Mouse (Mus musculus) embryonic fibroblast, embryonic 13.5 days (primary cell): ENCODE measurements at regions not wholly inside any gene's neighbourhood (a gene's known extent, or its start where the extent isn't known, plus 50 kb on each side); places are given as distances from the start of the nearest gene placed in this dataset.

Experiments used
- H3K27ac ChIP-seq: 2 replicates; pipeline ENCODE4 v1.5.1; 2012; ENCODE audit warnings: low read length, control low read depth, inconsistent platforms; ENCODE audit not compliant: insufficient read depth
- H3K4me1 ChIP-seq: 2 replicates; pipeline ENCODE4 v1.6.1; 2011; ENCODE audit warnings: low read length; ENCODE audit not compliant: control insufficient read depth, insufficient read depth
- H3K4me3 ChIP-seq: 2 replicates; pipeline ENCODE4 v1.5.1; 2011; ENCODE audit warnings: mild to moderate bottlenecking, control low read depth, low read length; ENCODE audit not compliant: insufficient read depth
- CTCF ChIP-seq: IDR thresholded peaks from 2 replicates; pipeline ENCODE4 v1.5.1; 2011; ENCODE audit warnings: mild to moderate bottlenecking, control low read depth, low read length, moderate library complexity, borderline replicate concordance; ENCODE audit not compliant: insufficient read depth
- POLR2A ChIP-seq: IDR thresholded peaks from 2 replicates; pipeline ENCODE4 v1.6.1; 2011; ENCODE audit warnings: low read depth, mild to moderate bottlenecking, control low read depth, low read length, moderate library complexity

- TF ChIP-seq CTCF = no peak
- TF ChIP-seq POLR2A = no peak
These were observed 251.3 kb downstream of the Rnf152 start for GRCm38 (mm10) chr1:105105211-105105610.

GRCm38 (mm10) chr1:105095091-105095490 is 261.4 kb downstream of the Rnf152 start:
- Histone ChIP-seq H3K27ac (no peak overlapping the region), H3K4me1 (no peaks in the 10 kb centered on the region), H3K4me3 (no peak overlapping the region)
- TF ChIP-seq CTCF (no peak), POLR2A (no peak)

More at GRCm38 (mm10) chr1:105105211-105105610, 251.3 kb downstream of the Rnf152 start:
- no peaks in the 10 kb centered on the region for H3K4me1 ChIP-seq
- H3K27ac ChIP-seq = no peak overlapping the region
- no peak overlapping the region for H3K4me3 ChIP-seq

GRCm38 (mm10) chr1:105094500-105094899 is 262.0 kb downstream of the Rnf152 start:
- no peak overlapping the region for H3K4me3 ChIP-seq
- no peak overlapping the region for H3K27ac ChIP-seq
- no peak for TF ChIP-seq POLR2A
- no peak for TF ChIP-seq CTCF
- H3K4me1 ChIP-seq = no peaks in the 10 kb centered on the region

DNA sequence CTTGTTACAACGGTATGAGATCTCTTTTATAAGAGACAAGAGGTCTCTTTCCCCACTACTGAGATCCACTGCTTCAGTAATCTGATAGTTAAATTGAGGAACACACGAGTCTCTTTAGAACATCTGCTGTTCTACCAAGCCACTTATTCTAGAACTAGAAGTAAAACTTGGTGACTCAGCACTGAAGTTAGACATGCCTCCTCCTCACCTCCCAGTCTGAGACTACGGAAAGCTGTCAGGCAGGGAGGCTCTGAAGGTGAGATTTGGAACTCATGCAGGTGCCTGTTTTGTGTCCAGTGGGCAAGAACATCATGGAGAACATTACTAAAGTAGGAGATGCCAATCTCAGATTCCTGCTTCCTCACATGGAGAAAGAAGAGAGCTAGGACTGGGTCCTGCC is 262.6 kb downstream of the Rnf152 start:
- Histone ChIP-seq H3K4me1 (no peaks in the 10 kb centered on the region), H3K27ac (no peak overlapping the region), H3K4me3 (no peak overlapping the region)
- no peak for TF ChIP-seq CTCF
- no peak for TF ChIP-seq POLR2A

- Histone ChIP-seq H3K4me1 (no peaks in the 10 kb centered on the region), H3K4me3 (no peak overlapping the region), H3K27ac (no peak overlapping the region)
- no peak for TF ChIP-seq CTCF
- TF ChIP-seq POLR2A = no peak
These were observed 263.5 kb downstream of the Rnf152 start for GRCm38 (mm10) chr1:105093012-105093411.

DNA sequence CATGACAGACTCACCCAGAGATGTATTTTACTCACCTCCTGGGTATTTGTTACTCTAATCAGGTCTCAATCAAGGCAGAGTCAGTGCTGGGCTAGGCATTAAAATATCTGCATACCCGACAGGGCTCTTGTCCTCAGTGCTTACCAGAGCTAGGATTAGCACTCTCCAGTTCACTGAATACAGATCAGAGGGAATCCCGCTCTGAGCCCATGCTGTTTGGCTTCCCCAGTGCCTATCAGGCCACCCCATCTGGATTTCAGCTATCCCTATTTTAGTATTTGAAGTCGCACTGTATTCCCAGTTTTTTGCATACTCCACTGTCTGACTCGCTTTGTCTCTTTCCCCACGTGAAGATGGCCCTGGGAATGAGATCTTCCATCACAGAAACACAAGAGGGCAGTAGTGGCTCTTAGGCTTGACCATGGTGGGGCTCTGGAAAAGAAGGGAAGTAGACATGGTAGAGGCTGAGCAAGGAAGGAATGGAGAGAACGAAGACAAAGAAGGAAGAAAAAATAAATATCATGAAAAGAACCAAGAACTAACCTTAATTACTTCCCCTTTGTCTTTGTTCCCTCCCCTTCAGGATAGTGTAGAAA is 264.1 kb downstream of the Rnf152 start:
- H3K4me3 ChIP-seq = no peak overlapping the region
- H3K27ac ChIP-seq = no peak overlapping the region
- no peaks in the 10 kb centered on the region for H3K4me1 ChIP-seq
- TF ChIP-seq CTCF (no peak), POLR2A (no peak)

DNA sequence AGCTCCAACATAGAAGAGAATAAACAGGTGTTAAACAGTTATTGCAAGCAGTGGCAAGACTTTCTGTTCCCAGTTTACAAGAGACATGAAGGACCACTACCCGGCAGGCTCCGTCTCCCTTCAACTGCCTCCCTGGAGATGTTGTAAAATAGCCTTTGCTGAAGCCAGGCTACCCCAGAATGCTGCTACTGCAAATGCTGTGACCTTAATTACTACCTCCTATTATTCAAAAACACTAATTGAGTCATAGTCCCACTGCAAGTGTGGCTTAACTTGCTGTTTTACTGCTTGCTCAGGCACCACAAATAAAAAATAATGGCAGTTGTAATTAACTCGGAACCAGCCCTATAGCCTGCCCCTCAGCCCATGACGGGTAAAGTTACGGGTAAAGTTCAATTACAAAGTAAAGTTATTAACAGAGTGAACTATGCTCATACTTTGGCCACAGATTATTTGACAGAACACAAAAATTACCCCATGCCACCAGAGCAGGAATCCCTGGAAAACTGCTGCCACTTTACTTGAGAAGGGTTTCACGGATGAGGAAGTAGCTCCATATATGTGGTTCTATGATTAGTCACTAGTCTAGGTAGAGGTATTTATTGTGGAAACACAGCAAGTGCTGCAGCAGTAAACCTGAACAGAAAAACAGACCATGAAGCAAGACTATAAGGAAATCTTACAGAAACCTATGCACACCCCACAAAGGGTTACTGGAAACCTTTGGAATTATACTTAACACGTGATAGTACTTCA is 267.6 kb downstream of the Rnf152 start:
- no peak overlapping the region for H3K27ac ChIP-seq
- H3K4me3 ChIP-seq = no peak overlapping the region
- no peaks in the 10 kb centered on the region for H3K4me1 ChIP-seq
- TF ChIP-seq POLR2A = no peak
- TF ChIP-seq CTCF = no peak

DNA sequence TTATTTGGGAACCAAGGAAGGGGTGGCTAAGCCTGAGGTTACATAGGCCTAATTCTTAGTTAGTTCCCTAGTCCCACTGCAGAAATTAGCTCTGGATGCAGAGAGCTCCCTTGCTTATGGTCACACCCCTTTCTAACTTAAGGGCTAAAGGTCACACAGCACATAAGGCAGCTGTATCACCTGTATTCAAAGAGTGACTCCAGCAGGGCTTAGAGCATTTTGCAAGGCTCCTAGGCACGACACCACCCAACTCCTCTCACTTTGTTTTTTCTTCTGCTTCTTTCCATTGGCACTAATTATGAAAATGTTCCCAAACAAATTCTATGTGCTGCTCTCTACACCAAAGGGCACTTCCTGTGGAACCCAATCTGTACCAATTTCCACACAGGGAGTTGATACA is 268.9 kb downstream of the Rnf152 start:
- TF ChIP-seq POLR2A = no peak
- TF ChIP-seq CTCF = no peak
- no peak overlapping the region for H3K27ac ChIP-seq
- H3K4me3 ChIP-seq = no peak overlapping the region
- no peaks in the 10 kb centered on the region for H3K4me1 ChIP-seq

DNA sequence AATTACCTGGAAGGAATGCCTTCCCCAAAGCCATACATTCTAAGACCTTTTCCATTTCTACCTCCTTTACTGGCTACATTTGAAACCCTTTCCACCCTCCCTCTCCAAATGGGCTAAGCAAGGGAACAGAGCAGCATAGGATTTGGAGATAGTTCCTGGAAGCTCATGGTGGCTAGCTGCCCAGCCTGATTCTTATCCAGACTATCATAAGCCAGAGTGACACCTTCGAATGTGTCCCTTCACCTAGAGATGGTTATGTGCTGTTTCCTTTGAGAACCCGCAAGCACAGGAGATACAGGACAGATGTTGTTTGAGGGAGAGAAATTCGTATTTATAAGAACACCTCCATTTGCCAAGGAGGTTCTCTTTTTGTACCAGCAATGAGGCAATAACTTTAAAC is 272.0 kb downstream of the Rnf152 start:
- no peak for TF ChIP-seq CTCF
- TF ChIP-seq POLR2A = no peak
- Histone ChIP-seq H3K27ac (no peak overlapping the region), H3K4me1 (no peaks in the 10 kb centered on the region), H3K4me3 (no peak overlapping the region)

DNA sequence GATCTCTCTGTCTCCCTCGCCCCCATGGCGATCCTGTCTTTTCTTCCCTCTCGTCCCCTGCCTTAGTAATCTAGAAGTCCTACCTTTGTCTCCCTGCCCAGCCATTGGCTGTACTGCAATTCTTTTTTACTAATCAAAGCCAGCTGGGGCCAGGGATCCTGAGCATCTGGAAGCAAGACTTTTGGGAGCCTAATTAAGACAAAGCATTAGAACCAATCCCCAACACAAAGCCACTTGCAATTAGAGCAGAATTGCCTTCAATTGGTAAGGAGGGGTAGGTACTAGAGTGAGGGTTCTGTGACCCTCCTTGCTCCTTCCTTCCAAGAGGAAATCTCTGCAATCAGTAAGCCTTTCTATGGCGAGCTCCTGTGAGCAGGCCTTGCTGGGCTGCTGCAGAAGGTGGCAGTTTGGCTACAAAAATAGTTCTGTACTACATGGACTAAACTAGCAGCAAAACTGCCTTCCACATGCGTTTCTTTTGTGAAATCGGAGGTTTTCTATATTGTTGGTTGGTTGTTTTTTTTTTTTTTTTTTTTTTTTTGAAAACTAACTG is 272.9 kb downstream of the Rnf152 start:
- H3K27ac ChIP-seq = no peak overlapping the region
- no peaks in the 10 kb centered on the region for H3K4me1 ChIP-seq
- no peak overlapping the region for H3K4me3 ChIP-seq
- TF ChIP-seq CTCF = no peak
- TF ChIP-seq POLR2A = no peak
